Mouse (Mus musculus) stomach, postnatal 0 days (tissue): ENCODE results near the gene Trpv2.

Experiments
- CTCF ChIP-seq: IDR thresholded peaks from 2 replicates; pipeline ENCODE4 v1.5.1; 2016; ENCODE audit warnings: antibody characterized with exemption, low read depth, mild to moderate bottlenecking, moderate library complexity
- EP300 ChIP-seq: optimal IDR thresholded peaks from 2 replicates; pipeline ENCODE3; 2016; ENCODE audit warnings: antibody characterized with exemption

- peak; percentile 20; the same call in 1 of the 2 replicates for TF ChIP-seq CTCF
- TF ChIP-seq EP300: no peak
These were observed 32.2 kb downstream of the Trpv2 start for GRCm38 (mm10) chr11:62606299-62607169.
